Mouse (Mus musculus): ENCODE measurements at regions not wholly inside any gene's neighbourhood (a gene's known extent, or its start where the extent isn't known, plus 50 kb on each side); places are given as distances from the start of the nearest gene placed in this dataset.
A peak's percentile ranks its signal among the peaks of the same experiment; 100 is the strongest.

DNA sequence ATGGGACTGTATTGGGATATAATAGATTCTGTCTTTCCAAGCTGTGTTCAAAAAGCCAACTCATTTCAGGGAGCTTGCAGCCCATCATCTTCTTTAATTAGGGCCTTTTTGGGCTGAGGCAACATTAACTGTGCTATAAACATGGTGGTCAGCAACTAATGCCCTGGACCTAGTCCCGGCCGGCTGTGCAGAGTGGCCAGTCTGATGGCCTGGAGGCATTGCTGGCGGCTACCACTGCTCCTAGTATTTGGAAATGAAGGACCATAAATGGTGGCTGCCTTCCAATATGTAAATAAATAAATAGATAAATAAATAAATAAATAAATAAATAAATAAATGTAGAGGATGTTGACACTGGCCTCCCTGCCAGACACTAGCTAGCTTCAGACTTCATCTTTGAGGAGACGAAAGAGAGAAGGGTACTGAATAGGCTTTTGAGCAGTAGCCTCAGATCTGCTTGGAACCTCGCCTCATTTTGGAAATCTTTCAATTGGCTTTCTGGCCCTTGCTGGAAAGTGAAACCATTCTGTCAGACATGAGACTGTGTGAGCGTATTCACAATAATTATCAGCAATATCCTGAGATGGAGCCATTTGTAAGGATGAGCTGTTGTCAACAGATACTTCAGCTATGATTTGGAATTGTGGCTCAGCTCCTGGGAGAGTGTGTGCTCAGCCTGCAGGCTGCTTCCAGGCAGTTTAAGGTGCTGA lies 785.5 kb upstream of the Car8 start:
- TF ChIP-seq CTCF (conservative IDR thresholded peaks at IDR 0.05; ENCODE audit: insufficient read depth, insufficient read length, low read depth, low read length) = no peak
- no peak for TF ChIP-seq POLR2A (IDR thresholded peaks at IDR 0.05; ENCODE audit: low read depth, low read length)
- no peaks in the 10 kb centered on the region for H3K4me1 ChIP-seq (ENCODE audit: control insufficient read depth, insufficient read depth, low read length)
- H3K36me3 ChIP-seq (ENCODE audit: control insufficient read depth, insufficient read depth, low read length) = no peaks in the 10 kb centered on the region
- 85% methylated on average over 6 of the region's 6 CpGs for WGBS
- no peaks in the 10 kb centered on the region for H3K27me3 ChIP-seq (replicated peaks; ENCODE audit: control insufficient read depth, insufficient read depth, low read length)
- no peak for DNase-seq
- H3K4me3 ChIP-seq (ENCODE audit: insufficient read depth, low read depth, low read length) = no peak overlapping the region
- no peak overlapping the region for H3K27ac ChIP-seq (ENCODE audit: insufficient read depth, low read depth, low read length)

DNA sequence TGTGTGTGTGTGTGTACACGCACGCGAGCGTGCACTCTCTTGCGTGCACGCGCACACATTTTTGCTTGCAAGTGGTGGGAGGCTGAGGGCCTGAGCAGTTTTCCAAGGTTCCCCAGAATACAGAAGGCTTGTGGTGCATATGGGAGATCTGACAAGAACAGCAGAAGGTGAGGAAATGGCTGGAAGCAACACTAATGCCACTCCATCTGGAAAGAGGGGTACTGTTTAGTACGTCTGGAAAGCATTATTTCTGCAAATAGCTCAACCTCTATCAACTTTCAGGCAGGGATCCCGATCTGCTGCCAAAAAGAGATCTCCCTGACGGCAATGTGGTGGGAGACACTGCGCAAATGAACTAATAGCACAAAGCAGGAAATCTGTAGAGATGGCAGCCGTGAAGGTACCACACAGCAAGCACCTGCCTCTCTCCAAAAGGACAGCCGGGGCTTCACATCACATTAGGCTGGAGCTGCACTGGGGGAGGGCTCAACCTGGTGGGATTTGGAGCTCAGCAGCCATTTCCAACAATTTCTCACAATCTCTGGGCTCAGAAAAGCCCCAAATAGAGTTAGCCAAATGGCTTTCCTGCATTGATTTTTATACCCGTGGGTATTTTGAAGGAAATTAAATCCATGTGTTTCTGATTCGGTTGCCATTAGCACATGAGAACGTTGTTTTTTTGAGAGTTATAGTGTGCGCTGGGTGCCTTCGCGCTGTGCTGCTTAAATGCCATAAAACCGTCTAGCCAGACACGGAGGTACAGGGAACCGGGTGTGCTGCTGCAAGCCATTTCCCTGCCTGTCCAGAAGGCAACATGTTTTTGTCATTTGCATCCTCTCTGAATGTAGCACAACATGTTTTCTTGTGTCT lies 780.6 kb upstream of the Car8 start:
- no peak overlapping the region for H3K4me3 ChIP-seq (ENCODE audit: insufficient read depth, low read depth, low read length)
- H3K36me3 ChIP-seq (ENCODE audit: control insufficient read depth, insufficient read depth, low read length) = no peaks in the 10 kb centered on the region
- DNase-seq = no peak
- no peaks in the 10 kb centered on the region for H3K27me3 ChIP-seq (replicated peaks; ENCODE audit: control insufficient read depth, insufficient read depth, low read length)
- 74% methylated on average over 22 of the region's 22 CpGs for WGBS
- no peaks in the 10 kb centered on the region for H3K4me1 ChIP-seq (ENCODE audit: control insufficient read depth, insufficient read depth, low read length)
- no peak overlapping the region for H3K27ac ChIP-seq (ENCODE audit: insufficient read depth, low read depth, low read length)
- TF ChIP-seq POLR2A (IDR thresholded peaks at IDR 0.05; ENCODE audit: low read depth, low read length) (no peak), CTCF (conservative IDR thresholded peaks at IDR 0.05; ENCODE audit: insufficient read depth, insufficient read length, low read depth, low read length) (no peak)

DNA sequence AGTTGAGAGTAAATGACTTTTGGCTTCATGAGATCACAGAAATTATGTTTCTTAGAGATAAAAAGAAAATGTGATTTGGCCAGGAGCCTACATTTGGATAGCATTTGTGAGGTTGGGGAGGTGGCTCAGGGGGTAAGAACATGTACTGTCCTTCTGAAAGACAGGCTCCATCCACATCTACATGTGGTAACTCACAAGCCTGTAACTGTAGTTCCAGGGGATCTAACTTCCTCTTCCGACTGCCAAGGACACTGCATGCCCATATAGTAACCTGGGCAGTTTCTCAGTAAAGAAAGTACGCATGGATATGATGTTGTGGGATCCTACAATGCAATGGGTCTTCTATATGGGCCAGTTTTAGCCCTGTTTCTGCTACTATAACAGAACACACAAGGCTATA lies 779.4 kb upstream of the Car8 start:
- no peaks in the 10 kb centered on the region for H3K4me1 ChIP-seq (ENCODE audit: control insufficient read depth, insufficient read depth, low read length)
- WGBS = 100% methylated on average over 2 of the region's 2 CpGs
- no peak overlapping the region for H3K4me3 ChIP-seq (ENCODE audit: insufficient read depth, low read depth, low read length)
- no peak for TF ChIP-seq CTCF (conservative IDR thresholded peaks at IDR 0.05; ENCODE audit: insufficient read depth, insufficient read length, low read depth, low read length)
- no peak for TF ChIP-seq POLR2A (IDR thresholded peaks at IDR 0.05; ENCODE audit: low read depth, low read length)
- H3K27me3 ChIP-seq (replicated peaks; ENCODE audit: control insufficient read depth, insufficient read depth, low read length) = no peaks in the 10 kb centered on the region
- no peaks in the 10 kb centered on the region for H3K36me3 ChIP-seq (ENCODE audit: control insufficient read depth, insufficient read depth, low read length)
- no peak overlapping the region for H3K27ac ChIP-seq (ENCODE audit: insufficient read depth, low read depth, low read length)
- DNase-seq = no peak

DNA sequence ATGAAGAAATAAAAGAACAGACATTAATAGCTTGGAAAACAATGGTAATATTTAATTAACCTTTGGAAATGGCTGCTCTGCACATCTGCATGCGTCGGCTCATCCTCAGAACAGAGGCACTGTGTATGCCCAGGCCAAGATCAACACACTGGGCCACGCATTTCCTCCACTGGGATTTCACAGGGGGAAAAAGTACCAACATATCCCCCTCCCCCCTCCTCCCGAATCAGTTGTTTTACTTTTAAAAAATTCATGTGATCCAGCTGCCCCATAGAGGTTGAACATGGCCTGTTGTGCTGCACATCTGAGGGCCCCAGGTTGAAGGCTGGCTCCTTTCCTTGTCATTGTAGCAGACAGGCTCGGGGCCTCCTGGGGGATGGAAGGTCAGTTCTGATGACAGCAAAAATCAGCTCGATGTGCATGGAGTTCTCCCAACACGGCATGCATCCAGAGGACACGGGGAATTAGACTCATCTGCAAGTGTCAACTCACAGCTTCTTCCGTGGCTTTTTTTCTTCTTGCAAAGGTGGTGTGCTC lies 777.7 kb upstream of the Car8 start:
- H3K27me3 ChIP-seq (replicated peaks; ENCODE audit: control insufficient read depth, insufficient read depth, low read length) = no peaks in the 10 kb centered on the region
- H3K27ac ChIP-seq (ENCODE audit: insufficient read depth, low read depth, low read length) = no peak overlapping the region
- 84% methylated on average over 9 of the region's 9 CpGs for WGBS
- H3K4me1 ChIP-seq (ENCODE audit: control insufficient read depth, insufficient read depth, low read length) = no peaks in the 10 kb centered on the region
- no peak for DNase-seq
- no peak for TF ChIP-seq CTCF (conservative IDR thresholded peaks at IDR 0.05; ENCODE audit: insufficient read depth, insufficient read length, low read depth, low read length)
- H3K4me3 ChIP-seq (ENCODE audit: insufficient read depth, low read depth, low read length) = no peak overlapping the region
- no peaks in the 10 kb centered on the region for H3K36me3 ChIP-seq (ENCODE audit: control insufficient read depth, insufficient read depth, low read length)

DNA sequence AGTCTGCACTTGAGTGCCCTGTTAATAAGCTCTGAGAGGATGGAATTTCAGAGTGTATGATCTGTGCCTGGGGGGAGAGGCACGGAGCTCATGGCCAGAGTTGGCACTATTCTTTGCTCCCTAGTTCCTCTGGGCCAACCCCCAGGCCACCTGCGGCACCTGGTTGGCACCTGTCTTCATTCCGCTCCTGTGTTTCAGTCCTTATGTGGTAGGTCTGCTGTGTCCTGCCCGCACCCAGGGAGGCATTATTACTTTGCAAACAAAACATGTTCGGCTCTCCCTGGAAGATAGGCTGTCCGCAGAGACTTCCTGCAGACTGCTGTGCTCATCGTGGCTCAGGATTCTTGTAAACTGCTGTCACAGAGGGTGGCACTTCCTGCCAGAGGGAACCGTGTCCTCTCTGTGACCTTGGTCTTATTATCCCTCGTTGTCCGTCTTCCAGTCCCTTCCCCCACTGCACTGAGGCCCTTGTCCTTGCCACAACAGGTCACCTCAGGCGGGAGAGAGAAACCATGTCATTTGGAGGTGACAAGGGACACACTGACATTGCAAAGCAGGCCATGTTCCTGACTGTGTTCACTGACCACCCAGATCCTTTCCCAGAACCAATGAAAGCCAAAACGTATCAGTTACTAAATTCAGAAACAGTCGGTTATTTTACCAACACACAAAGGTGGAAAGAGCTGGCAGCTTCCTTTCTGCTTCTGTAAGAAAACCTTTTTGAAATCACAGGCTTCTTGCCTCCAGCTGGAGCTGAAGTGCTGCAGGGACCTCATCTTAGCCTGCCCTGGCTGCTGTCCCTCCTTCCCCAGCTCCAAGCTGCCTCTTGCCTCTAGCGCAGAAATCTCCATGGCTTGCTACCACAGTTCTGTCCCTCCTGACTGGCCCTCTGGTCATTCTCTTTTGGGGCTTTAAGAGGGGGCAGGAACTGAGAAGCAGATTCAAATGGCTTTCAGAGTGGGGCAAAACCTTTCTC lies 777.0 kb upstream of the Car8 start:
- no peak overlapping the region for H3K27ac ChIP-seq (ENCODE audit: insufficient read depth, low read depth, low read length)
- H3K27me3 ChIP-seq (replicated peaks; ENCODE audit: control insufficient read depth, insufficient read depth, low read length) = no peaks in the 10 kb centered on the region
- peak; percentile 31 for DNase-seq
- H3K4me1 ChIP-seq (ENCODE audit: control insufficient read depth, insufficient read depth, low read length) = no peaks in the 10 kb centered on the region
- WGBS = 28% methylated on average over 14 of the region's 14 CpGs
- TF ChIP-seq POLR2A (IDR thresholded peaks at IDR 0.05; ENCODE audit: low read depth, low read length) = no peak
- no peak for TF ChIP-seq CTCF (conservative IDR thresholded peaks at IDR 0.05; ENCODE audit: insufficient read depth, insufficient read length, low read depth, low read length)
- no peaks in the 10 kb centered on the region for H3K36me3 ChIP-seq (ENCODE audit: control insufficient read depth, insufficient read depth, low read length)
- no peak overlapping the region for H3K4me3 ChIP-seq (ENCODE audit: insufficient read depth, low read depth, low read length)

DNA sequence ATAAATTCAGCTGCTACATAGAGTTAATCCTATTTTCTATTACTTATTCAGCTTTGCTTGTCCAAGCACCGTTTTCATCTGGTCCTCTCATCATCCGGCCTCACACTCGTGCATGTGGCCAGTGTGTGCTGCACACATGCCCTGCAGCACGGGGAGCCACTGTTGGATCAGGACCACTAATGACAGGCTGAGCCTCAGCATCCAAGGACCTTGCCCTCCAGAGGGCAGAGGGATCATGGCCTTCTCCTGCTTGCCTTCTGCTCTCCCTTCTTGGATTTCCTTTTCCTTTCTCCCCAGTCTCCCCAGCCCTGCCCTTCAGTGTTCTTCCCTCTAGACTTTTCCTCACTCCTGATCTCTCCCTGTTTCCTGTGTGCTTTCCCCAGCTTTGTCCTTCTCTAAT lies 776.1 kb upstream of the Car8 start:
- 67% methylated on average over 4 of the region's 4 CpGs for WGBS
- H3K4me1 ChIP-seq (ENCODE audit: control insufficient read depth, insufficient read depth, low read length) = no peaks in the 10 kb centered on the region
- H3K36me3 ChIP-seq (ENCODE audit: control insufficient read depth, insufficient read depth, low read length) = no peaks in the 10 kb centered on the region
- H3K27ac ChIP-seq (ENCODE audit: insufficient read depth, low read depth, low read length) = no peak overlapping the region
- no peaks in the 10 kb centered on the region for H3K27me3 ChIP-seq (replicated peaks; ENCODE audit: control insufficient read depth, insufficient read depth, low read length)
- H3K4me3 ChIP-seq (ENCODE audit: insufficient read depth, low read depth, low read length) = no peak overlapping the region
- DNase-seq = no peak
- TF ChIP-seq POLR2A (IDR thresholded peaks at IDR 0.05; ENCODE audit: low read depth, low read length) (no peak), CTCF (conservative IDR thresholded peaks at IDR 0.05; ENCODE audit: insufficient read depth, insufficient read length, low read depth, low read length) (no peak)

Measured in kidney, adult 2 months (tissue).